Comparison of ENCODE assay signal across 12 mouse cellular contexts in the genomic region with DNA sequence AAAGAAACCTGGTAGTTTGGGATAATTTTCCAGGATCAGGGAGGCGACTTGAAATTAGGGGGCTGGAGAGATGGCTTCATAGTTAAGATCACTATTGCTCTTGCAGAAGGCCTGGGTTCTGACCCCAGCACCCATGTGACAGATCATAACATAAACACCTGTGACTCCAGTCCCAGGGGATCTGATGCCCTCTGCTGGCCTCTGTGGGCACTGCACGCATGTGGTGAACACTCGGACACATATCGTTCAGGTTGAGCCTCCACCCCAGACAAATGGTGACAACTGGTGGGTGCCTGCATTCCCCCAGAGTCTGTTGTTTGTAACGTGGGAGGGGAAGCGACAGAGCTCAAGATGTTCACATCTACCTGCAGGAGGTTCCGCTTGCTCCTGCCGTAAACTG. TPM values are rescaled to one million over a fixed set of nuclear protein-coding genes. Genes with fewer than 3 reads are reported as not detected.
DNase-seq lines count a peak whose midpoint lies in the region; ATAC-seq and TF ChIP-seq lines count a peak whose summit lies in the region.
"Had no signal": no experiment of that assay in that cellular context is flagged by ENCODE, and none has a peak within 500 bp of the region (broad histone marks: within the 10 kb centered on the region; RNA-seq: fewer than 3 reads in every experiment).

No protein-coding gene starts in this region.

- peak; percentile 74 for TF ChIP-seq CTCF in intestine, postnatal 0 days (IDR thresholded peaks at IDR 0.05; ENCODE audit: low read depth)
- peak; percentile 35; the same call in 1 of the 2 replicates for TF ChIP-seq CTCF in embryonic fibroblast, embryonic 13.5 days (IDR thresholded peaks at IDR 0.05; ENCODE audit: borderline replicate concordance, insufficient read depth, low read length)

- H3K9me3 ChIP-seq in intestine, postnatal 0 days (ENCODE audit: control insufficient read depth), result no peaks in the 10 kb centered on the region
- no peaks in the 10 kb centered on the region for H3K9me3 ChIP-seq in intestine, embryonic 16.5 days (ENCODE audit: control insufficient read depth, low read length)
- no peaks in the 10 kb centered on the region for H3K9me3 ChIP-seq in midbrain, embryonic 13.5 days
- H3K9me3 ChIP-seq: heart, embryonic 15.5 days; lung, embryonic 15.5 days had no signal

- H3K36me3 ChIP-seq in intestine, postnatal 0 days (ENCODE audit: control insufficient read depth, insufficient read depth), result peaks cover 39% of the 10 kb centered on the region
- H3K36me3 ChIP-seq in intestine, embryonic 16.5 days (ENCODE audit: control insufficient read depth, insufficient read depth, low read length), result peaks cover 19% of the 10 kb centered on the region
- peaks cover 36% of the 10 kb centered on the region for H3K36me3 ChIP-seq in midbrain, embryonic 13.5 days

- no peak for ATAC-seq in intestine, postnatal 0 days
- ATAC-seq in intestine, embryonic 16.5 days, result no peak
- ATAC-seq in activated CD4-positive, CD25-positive, alpha-beta regulatory T cell, adult 4 months, result no peak
- no peak for ATAC-seq in midbrain, embryonic 13.5 days

- no peak for TF ChIP-seq POLR2A in embryonic fibroblast, embryonic 13.5 days (IDR thresholded peaks at IDR 0.05; ENCODE audit: low read depth, low read length)

- DNase-seq in 3T3-L1 (ENCODE audit: low read depth, low spot score), result peak; percentile 30
- peak; percentile 31 for DNase-seq in CD4-positive helper T cell, adult 2 months (ENCODE audit: low read depth, low spot score)
- no peak for DNase-seq in urinary bladder, postnatal 25 days (ENCODE audit: low spot score)
- DNase-seq: adrenal gland, adult 8-10 months had no signal

- no peak overlapping the region for H3K4me2 ChIP-seq in intestine, postnatal 0 days (replicated peaks; ENCODE audit: low read depth)
- H3K4me2 ChIP-seq in intestine, embryonic 16.5 days (ENCODE audit: low read depth, low read length), result no peak overlapping the region
- no peak overlapping the region for H3K4me2 ChIP-seq in midbrain, embryonic 13.5 days (replicated peaks)
- H3K4me2 ChIP-seq: heart, embryonic 15.5 days; lung, embryonic 15.5 days had no signal

- H3K27me3 ChIP-seq in intestine, postnatal 0 days (replicated peaks; ENCODE audit: control insufficient read depth, insufficient read depth, low read length), result no peaks in the 10 kb centered on the region
- H3K27me3 ChIP-seq in intestine, embryonic 16.5 days (replicated peaks; ENCODE audit: control insufficient read depth, insufficient read depth, low read length), result no peaks in the 10 kb centered on the region
- no peaks in the 10 kb centered on the region for H3K27me3 ChIP-seq in midbrain, embryonic 13.5 days
- H3K27me3 ChIP-seq: heart, embryonic 15.5 days; lung, embryonic 15.5 days had no signal

- no peak overlapping the region for H3K27ac ChIP-seq in intestine, postnatal 0 days (ENCODE audit: low read depth, low read length)
- H3K27ac ChIP-seq in intestine, embryonic 16.5 days (ENCODE audit: low read length), result no peak overlapping the region
- no peak overlapping the region for H3K27ac ChIP-seq in embryonic fibroblast, embryonic 13.5 days (ENCODE audit: insufficient read depth, low read length)
- H3K27ac ChIP-seq in midbrain, embryonic 13.5 days, result no peak overlapping the region
- H3K27ac ChIP-seq: heart, embryonic 15.5 days; lung, embryonic 15.5 days had no signal

- H3K4me3 ChIP-seq in intestine, postnatal 0 days (ENCODE audit: low read depth, low read length), result no peak overlapping the region
- no peak overlapping the region for H3K4me3 ChIP-seq in intestine, embryonic 16.5 days (ENCODE audit: low read length)
- H3K4me3 ChIP-seq in embryonic fibroblast, embryonic 13.5 days (ENCODE audit: insufficient read depth, low read length), result no peak overlapping the region
- H3K4me3 ChIP-seq in midbrain, embryonic 13.5 days (replicated peaks), result no peak overlapping the region
- H3K4me3 ChIP-seq: erythroblast, embryonic 14.5 days; heart, embryonic 15.5 days; lung, embryonic 15.5 days had no signal

- H3K9ac ChIP-seq in intestine, postnatal 0 days (ENCODE audit: low read depth, low read length), result no peak overlapping the region
- H3K9ac ChIP-seq in intestine, embryonic 16.5 days (ENCODE audit: low read depth, low read length), result no peak overlapping the region
- no peak overlapping the region for H3K9ac ChIP-seq in midbrain, embryonic 13.5 days (replicated peaks)
- H3K9ac ChIP-seq: heart, embryonic 15.5 days; lung, embryonic 15.5 days had no signal

- no peaks in the 10 kb centered on the region for H3K4me1 ChIP-seq in intestine, postnatal 0 days (replicated peaks; ENCODE audit: control insufficient read depth, insufficient read depth, low read length)
- peaks cover 31% of the 10 kb centered on the region for H3K4me1 ChIP-seq in intestine, embryonic 16.5 days (ENCODE audit: control insufficient read depth, insufficient read depth, low read length)
- H3K4me1 ChIP-seq in embryonic fibroblast, embryonic 13.5 days (ENCODE audit: control insufficient read depth, insufficient read depth, low read length), result peaks cover 23% of the 10 kb centered on the region
- peaks cover 48% of the 10 kb centered on the region for H3K4me1 ChIP-seq in midbrain, embryonic 13.5 days (replicated peaks)

- WGBS in intestine, postnatal 0 days, result 96% methylated on average over 8 of the region's 8 CpGs
- WGBS in intestine, embryonic 16.5 days, result 93% methylated on average over 8 of the region's 8 CpGs
- WGBS in midbrain, embryonic 13.5 days, result 97% methylated on average over 8 of the region's 8 CpGs

RNA-seq across cellular contexts. Expression of gene Selplg, which starts 28.9 kb away (rescaled TPM):
- 2.9 and 3.2 TPM in 2 replicates for polyA plus RNA-seq in intestine, postnatal 0 days (2015; fragmentation: Nextera tagmentation; extraction: Ambion mirVana)
- polyA plus RNA-seq in intestine, embryonic 16.5 days (2015; fragmentation: Nextera tagmentation; extraction: Ambion mirVana), result 6.8 and 7.5 TPM in 2 replicates
- 0.74 TPM in 1 of 2 replicates, not detected in the other for polyA plus RNA-seq in embryonic fibroblast, embryonic 13.5 days (2011; ENCODE audit: insufficient read length, low read depth, missing spikeins)
- 100 to 1,000 TPM; 629 to 698 TPM for polyA plus RNA-seq in activated CD4-positive, CD25-positive, alpha-beta regulatory T cell, adult 4 months (2017; shearing (Covaris generic))
- 0.98 and 1.2 TPM in 2 replicates for polyA plus RNA-seq in midbrain, embryonic 13.5 days (2015; fragmentation: Nextera tagmentation; extraction: Ambion mirVana)

RNA-seq across cellular contexts. Expression of gene Coro1c, which starts 47.3 kb away (rescaled TPM):
- 116 and 127 TPM in 2 replicates for polyA plus RNA-seq in intestine, postnatal 0 days (2015; fragmentation: Nextera tagmentation; extraction: Ambion mirVana)
- 175 and 183 TPM in 2 replicates for polyA plus RNA-seq in intestine, embryonic 16.5 days (2015; fragmentation: Nextera tagmentation; extraction: Ambion mirVana)
- 158 and 229 TPM in 2 replicates for polyA plus RNA-seq in embryonic fibroblast, embryonic 13.5 days (2011; ENCODE audit: insufficient read length, low read depth, missing spikeins)
- polyA plus RNA-seq in activated CD4-positive, CD25-positive, alpha-beta regulatory T cell, adult 4 months (2017; shearing (Covaris generic)), result 10 to 100 TPM; 59.2 to 70.7 TPM
- 214 and 215 TPM in 2 replicates for polyA plus RNA-seq in midbrain, embryonic 13.5 days (2015; fragmentation: Nextera tagmentation; extraction: Ambion mirVana)

Comparison
In these comparisons a context has a peak if more than half of its experiments do, and no peak if none do; other contexts are left out.
1. RNA of gene Selplg, which starts 28.9 kb away (polyA plus RNA-seq): 629 to 698 TPM in activated CD4-positive, CD25-positive, alpha-beta regulatory T cell, adult 4 months; 6.8 to 7.5 TPM in intestine, embryonic 16.5 days, 2.9 to 3.2 TPM in intestine, postnatal 0 days, 0.98 to 1.2 TPM in midbrain, embryonic 13.5 days and 0.74 TPM in embryonic fibroblast, embryonic 13.5 days; every median in the first group is over 10 times any median in the second.